Mouse (Mus musculus): ENCODE results near the gene Olfr1153.

GRCm38 (mm10) chr2:87945037-87945436 lies 50.3 kb downstream of the Olfr1153 start, which contains the start of gene Olfr1155:
- TF ChIP-seq MAFK (IDR thresholded peaks at IDR 0.05; ENCODE audit: insufficient read depth, low read depth, low read length) (no peak), CHD2 (IDR thresholded peaks at IDR 0.05; ENCODE audit: low read depth, low read length) (no peak), ZNF384 (IDR thresholded peaks at IDR 0.05; ENCODE audit: low read depth, low read length) (no peak), HCFC1 (IDR thresholded peaks at IDR 0.05; ENCODE audit: borderline replicate concordance, insufficient read depth, low read length) (no peak), ZC3H11A (IDR thresholded peaks at IDR 0.05; ENCODE audit: borderline replicate concordance, low read depth, low read length) (no peak)
